Mouse (Mus musculus) regulatory T cell (primary cell): ENCODE measurements around the gene Lhfpl4.

Source experiments
- in situ Hi-C: fragments of 300-600 bp; cut with MboI, MseI; formaldehyde crosslinking; loops from one replicate; pipeline ENCODE4 v1.15.1; 2025; ENCODE audit warnings: high pct_unique_total_duplicates

Lhfpl4 gene

DNA sequence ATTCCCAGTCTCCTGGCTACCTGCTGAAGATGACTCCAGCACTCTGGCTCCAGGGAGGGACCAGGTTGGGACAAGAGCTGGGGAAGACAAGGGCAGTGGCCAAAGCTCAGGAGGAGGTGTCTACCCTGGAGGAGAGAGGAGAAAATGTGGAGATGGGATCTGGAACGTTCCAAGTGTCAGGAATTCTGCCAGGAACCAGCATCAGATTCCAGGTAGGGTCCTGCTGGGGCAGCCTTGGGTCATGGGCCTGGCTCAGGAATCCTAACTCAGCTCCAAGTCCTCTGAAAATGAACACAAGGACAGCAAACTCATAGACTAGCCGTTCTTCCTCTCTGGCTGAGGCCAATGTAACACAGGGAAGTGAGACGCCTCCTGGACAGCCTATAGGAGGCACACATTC is 25.3 kb downstream of the Lhfpl4 start:
- in situ Hi-C loops: no loop called here

DNA sequence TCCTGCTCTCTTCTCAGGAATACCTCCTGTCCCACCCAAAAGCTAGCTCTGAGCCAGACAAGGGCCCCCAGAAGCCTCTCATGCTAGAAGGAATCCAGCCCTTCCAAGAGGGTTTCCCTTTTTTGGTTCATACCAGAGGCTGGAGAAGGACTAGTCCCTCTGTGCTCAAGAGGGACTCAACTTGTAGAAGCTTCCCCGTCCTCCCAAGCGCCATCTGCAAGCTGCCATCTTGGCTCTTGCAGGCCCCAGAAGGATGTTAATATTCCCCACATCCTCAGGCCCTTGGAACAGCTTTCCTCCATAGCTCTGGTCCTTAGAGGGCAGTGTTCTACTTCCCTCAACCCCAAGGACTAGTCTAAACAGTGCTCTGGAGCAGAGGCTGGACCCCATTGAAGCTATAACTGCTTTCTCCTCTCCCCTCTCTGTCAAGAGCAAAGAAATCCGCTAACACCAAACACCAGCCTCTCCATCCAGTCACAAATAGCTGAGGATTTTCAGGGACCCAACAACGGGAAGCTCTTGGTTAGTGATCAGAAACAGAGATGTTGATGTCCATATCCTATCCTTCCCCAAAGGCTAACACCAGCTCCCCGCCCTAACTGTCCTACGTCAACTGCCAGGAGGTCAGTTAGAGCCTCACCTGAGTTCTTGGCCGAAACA is 26.7 kb downstream of the Lhfpl4 start:
- in situ Hi-C loops: no loop called here

DNA sequence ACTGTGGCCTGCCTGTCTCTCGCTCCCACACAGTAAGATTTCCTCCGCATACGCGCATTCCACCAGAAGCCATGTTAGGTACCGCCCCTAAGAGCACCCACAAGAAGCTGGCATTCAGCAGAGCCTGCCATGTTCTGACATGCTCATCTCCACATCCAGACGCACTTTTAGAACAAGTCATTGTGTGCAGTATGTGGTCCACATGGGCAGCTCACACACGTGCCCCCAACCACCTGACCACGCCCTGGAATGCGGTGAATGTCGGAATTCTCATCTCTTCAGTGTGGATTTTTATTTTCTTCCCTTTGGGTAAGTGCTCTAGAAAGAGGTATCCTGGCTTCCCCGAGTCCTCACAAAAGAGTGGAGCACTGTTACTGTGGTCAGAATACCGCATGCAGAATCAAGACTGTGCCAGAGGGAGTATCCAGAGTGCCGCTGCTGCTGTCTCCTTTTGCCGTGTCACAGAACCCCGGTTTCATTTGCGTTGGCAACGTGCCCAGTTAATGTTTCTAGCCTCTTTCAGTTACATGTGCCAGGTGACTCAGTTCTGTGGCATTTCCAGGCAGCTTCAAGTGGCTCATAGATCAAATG is 28.4 kb downstream of the Lhfpl4 start:
- in situ Hi-C loops: no loop called here

DNA sequence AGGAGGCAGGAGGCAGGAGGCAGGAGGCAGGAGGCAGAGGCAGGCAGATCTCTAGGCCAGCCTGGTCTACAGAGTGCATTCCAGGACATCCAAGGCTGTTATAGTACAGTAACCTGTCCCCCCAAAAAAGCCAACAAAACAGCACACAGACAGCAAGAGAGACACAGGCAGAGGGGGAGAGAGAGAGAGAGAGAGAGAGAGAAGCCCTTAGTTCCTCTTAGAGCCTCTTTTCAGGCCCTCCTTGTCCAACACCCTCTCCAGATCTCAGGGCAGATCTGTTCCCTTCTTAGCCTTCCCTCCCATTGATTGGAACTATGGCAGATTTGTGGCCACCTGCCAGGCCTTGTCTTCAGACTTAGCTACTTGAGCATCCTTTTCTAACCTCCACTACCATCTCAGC is 31.7 kb downstream of the Lhfpl4 start:
- in situ Hi-C loops: no loop called here

DNA sequence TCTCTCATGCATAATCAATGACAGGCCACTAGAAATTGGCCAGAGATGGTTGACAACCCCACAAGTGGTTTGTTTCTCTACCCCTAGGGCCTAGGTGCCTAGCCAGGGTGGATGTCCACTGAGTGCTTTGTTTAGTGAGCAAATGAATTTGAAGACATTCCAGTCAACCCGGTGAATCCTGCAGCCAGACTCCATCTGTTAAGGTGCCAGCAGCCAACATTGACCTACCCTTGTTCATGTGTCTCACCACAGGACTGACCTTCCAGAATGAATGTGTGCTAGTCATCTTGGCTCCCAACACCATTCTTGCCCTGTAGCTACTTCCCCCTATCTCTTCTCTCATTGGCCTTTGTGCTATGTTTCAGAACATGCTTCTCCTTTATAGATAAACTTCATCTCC is 33.2 kb downstream of the Lhfpl4 start:
- in situ Hi-C loops: no loop called here

DNA sequence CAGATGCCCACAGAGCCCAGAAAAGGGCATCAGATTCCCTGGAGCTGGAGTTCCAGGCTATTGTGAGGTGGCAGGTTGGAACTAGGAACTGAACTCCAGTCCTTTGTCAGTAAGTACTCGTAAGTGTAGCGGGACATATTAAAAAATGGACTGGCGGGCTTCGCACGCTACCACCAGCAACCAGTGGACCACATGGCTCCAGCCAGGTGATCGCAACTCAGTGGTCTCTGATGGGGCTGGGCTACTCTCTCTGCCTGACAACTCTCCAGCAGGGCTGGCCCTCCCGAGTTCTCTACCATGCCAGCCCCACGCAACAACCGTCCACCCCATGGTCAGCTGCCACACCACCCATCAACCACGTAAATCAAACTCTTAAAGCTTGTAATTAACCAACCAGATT is 35.1 kb downstream of the Lhfpl4 start:
- in situ Hi-C loops: no loop called here

DNA sequence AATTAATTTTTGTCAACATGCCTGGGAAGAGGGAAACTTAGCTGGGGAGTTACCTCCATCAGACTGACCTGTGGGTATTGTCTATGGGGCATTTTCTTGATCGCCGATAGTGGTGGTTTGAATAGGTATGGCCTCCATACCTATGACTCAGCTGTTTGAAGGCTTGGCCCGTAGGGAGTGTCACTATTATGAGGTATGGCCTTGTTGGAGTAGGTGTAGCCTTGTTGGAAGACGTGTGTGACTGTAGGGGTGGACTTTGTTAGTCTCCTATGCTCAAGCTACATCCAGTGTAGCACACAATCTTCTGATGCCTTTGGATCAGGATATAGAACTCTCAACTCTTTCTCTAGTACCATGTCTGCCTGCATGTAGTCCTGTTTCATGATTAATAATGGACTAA is 39.1 kb downstream of the Lhfpl4 start:
- in situ Hi-C loops: no loop called here

DNA sequence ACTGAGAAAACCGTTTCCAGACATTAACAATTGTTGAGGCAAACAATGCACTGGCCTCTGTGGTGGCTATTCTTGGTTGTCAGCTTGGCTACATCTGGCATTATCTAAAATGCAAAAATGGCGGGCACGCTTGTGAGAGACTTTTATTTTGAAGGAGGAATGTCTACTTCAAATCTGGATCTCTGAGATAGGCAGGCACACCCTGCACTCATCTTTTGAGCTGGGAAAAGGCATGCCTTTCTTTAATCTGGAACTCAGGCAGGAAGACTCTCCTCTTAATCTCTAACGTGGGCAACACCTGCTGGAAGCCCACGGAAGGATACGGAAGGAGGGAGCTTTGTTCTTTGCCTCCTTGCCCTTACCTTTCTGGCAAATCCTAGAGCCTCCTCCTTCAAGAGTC is 40.3 kb downstream of the Lhfpl4 start:
- in situ Hi-C loops: no loop called here

DNA sequence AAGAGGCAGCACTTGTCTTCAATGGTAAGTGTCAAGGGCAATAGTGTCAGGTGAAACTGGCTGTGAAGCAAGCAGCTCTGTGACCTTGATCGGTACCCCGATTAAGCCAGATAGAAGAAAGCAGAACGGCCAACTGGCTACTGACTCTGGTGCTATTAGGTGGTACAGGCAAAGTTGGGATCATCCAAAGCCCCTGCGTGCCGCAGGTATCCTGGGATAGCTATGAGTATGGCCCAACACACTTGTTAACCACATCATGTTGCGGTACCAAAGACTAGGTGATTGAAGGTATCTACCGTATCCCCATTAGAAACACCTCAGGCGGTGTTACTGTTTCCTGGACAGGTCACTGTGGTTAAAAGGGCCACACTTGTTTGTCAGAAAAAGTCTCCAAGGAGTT is 41.1 kb downstream of the Lhfpl4 start:
- in situ Hi-C loops: no loop called here

DNA sequence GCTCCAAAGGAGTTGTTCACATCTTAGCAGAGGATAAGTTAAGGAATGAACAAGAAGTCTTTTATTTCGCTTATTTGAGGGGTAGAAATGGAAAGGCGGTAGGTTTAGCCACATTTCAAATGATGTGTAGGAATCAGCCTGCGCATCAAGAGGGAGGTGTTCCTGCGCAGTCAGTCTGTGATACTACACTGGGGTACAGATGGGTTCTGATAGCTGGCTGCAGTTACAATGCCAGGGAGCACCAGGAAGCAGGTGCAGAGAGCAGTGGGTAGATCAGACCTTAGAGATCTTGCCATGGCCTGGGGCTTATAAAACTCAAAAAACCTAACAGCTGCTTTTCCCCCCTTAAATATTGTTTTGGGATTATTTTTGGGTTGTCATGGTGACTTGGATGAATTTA is 49.9 kb downstream of the Lhfpl4 start:
- in situ Hi-C loops: loop anchor here (5.0 to 25.0 kb wide), 2 partner anchors 33 to 417 kb away; no protein-coding TSS in a partner anchor

DNA sequence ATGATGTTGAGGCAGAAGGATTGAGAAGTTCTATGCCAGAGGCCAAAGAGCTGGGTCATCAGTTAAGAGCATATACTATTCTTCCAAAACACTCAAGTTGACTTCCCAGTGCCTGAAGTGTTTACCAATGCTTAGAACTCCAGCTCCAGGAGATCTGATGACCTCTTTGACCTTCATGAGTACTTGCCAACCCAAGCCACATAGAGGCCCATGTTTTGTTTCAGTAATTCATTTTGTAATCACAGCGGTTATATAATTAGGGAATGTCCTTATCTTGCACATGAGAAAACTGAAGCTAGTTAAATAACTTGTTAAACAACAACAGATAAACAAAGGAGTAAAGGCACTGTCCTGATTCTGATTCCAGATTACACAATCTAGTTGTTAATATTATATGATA is 50.4 kb downstream of the Lhfpl4 start:
- in situ Hi-C loops: loop anchor here (5.0 to 25.0 kb wide), 2 partner anchors 32 to 418 kb away; no protein-coding TSS in a partner anchor

DNA sequence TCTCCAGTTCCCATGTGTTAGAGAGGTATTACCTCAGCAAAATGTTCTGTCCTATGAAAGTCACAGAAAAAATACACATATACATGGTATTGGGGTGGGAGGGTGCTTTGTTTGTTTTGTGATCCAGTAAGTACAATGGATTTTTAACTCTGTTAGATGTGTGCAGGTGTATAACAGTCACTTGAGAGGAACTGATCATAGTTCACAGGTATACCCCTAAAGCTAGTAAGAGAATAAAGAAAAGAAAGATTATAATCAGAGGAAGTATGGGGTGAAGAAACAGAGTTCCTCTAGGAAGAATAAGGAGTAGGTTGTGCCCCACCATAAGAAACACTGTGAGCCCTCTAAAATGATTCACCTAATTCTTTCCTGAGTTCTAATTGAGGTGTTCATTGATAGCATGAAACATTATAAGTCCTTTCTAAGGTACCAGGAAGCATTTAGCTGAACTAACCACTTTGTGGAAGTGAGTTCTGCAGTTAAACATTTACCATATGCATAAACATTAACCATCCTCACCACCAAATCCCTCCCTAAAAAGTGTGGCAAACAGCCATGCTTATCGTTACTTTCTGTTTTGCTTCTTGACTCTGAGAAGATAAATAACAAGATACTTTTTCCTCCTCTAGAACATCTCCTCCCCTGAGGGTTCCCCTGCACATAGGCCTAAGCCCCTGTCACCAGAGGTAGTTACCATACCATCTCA is 53.6 kb downstream of the Lhfpl4 start:
- in situ Hi-C loops: loop anchor here (25.0 kb wide), 1 partner anchor 421 kb away; no protein-coding TSS in a partner anchor

DNA sequence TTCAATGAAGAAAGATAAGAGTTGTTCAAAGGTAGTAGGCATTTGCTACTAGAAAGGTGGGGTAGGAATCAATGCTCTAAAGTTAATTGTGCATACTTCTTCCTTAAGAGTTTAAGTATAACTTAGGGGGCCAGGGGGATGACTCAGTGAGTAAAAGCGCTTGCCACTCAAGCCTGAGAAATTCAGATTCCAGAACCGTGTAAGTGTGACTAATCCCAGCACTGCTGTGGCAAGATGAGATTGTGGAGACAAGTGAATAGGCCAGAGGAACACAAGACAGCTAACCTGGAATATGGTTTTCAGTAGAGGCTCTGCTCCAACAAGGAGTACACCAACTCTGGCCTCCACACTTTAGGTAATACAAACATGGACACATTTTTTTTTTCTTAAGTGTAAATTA is 61.8 kb downstream of the Lhfpl4 start:
- in situ Hi-C loops: loop anchor here (10.0 to 25.0 kb wide), 2 partner anchors 429 to 581 kb away; partner anchors contain the start of gene Ghrl

DNA sequence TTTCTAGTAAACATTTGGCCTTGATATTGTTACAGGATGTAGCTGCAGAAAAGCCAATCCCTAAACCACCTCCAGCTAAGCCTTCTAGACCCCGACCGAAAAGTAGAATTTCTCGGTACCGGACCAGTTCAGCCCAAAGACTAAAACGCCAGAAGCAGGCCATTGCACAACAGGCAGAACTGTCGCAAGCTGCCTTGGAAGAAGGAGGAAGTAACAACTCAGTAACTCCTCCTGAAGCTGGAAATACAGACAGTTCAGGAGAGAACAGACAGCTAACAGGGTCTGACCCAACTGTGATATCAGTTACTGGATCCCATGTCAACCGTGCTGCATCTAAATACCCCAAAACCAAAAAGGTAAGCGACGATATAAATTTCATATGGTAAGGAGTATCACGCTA is 74.4 kb downstream of the Lhfpl4 start:
- in situ Hi-C loops: no loop called here
